Mouse (Mus musculus): ENCODE results near the gene Nek11.

The Nek11 gene

DNA sequence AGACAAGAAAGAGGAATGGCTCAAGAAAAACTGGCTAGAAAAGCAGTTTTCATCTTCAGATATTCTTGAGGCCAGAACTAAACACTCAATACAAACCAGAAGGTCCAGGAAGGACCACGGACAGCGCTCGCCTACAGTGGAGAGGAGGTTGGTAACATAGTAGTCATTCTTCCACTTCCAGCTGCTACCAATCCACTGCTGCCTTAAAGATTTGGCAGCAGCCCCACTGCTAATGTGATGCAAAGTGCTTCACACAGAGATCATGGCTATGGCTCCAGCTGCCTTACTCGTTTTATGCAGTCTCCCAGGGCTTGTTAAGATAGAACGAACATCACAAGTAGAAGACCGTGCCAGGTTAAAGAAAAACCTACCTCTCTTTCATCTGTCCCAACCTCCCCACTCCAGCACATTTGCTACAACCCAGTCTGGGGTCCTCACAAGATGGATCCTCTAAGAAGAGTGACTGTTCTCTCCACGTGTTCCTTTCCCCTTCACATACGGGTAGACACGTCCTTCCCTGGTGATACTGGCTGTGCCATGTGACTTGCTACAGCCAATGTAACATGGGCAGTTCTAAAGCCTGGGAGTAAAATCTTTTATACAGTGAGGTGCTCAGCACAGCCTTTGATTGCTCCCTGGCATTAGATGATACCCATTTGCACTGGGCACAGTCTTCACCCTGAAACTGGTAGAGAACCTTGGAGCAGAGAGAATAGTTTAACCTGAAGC is 85.6 kb downstream of the Nek11 start:
- DNase-seq, result no peak

DNA sequence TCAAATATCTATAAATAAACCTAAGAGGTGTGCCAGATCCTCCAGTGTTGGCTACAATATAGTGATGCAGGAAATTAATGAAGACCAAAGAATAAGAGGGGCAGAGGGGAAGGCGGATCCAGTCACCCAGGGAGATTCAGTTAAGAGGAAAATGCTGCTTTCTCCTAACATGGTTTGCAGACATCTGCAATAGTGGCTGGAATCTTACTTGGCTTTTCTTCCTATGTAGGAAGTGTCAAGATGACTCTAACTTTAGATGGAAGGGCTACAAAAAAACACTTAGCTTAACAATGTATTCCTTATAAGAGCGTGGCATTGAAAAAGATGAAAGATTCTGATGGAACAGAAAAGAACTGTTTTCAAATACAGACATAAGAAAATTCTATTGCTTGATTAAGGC is 89.3 kb downstream of the Nek11 start:
- DNase-seq, result no peak

DNA sequence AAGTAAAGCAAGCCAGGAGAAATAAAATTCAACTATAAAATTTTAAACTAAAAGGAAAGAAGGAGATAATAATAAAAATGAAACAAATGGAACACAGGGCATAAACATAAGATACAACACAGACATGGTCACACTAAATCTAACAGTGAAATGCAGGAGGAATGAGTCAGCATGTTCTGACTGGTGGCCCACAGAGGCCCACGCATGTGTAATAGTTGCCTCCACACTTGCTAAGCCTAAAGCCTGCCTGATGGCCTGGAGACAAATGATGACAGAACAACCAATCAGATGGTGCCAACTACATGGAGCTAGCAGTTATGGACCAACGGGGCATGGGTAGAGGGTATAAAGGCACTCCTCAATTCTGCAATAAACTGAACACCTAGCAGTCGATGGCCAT is 93.1 kb downstream of the Nek11 start:
- no peak for DNase-seq

DNA sequence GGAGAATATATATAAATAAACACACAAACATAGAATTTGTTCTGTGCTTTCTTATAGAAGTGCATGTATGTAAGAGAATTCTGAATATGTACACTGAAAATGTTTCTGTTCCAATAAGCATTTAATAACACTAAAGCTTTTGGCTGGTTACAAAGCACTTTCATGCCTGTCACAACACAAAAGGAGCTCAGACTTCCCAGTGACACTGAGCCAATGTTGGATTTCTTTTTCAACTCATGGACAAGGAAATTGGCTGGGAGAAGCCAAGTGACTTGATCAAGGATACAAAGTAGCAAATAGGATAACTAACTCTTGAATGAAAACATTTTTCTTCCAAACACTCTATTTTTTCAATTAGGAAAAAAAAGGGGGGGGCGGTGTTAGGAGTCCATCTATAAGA is 93.9 kb downstream of the Nek11 start:
- DNase-seq, result no peak

DNA sequence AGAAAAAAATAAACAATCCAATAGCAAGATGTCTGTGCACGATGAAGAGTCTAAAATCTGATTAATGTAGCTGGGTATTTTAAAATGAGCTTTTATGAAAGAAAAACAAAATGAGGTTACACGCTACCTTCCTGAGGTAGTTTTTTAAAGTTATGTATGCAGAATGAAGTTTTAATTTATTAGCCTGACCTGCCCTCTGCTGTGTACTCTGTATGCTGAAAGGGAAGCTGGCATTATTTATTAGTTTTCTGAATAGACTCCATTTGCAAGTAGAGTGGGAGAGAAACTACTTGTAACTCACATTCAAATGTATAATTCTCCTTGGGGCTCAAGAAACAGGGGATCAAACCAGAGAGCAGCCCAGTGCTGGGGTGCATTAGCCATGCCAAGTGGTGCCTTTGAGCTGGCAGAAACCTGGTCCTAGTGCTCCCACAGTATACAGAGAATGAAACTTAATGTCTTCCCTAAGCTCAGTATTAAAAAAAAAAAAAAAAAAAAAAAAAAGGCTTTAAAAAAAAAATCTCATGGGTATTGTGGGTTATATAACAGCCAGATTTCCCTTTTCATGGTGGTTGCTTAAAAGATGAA is 94.5 kb downstream of the Nek11 start:
- no peak for DNase-seq

DNA sequence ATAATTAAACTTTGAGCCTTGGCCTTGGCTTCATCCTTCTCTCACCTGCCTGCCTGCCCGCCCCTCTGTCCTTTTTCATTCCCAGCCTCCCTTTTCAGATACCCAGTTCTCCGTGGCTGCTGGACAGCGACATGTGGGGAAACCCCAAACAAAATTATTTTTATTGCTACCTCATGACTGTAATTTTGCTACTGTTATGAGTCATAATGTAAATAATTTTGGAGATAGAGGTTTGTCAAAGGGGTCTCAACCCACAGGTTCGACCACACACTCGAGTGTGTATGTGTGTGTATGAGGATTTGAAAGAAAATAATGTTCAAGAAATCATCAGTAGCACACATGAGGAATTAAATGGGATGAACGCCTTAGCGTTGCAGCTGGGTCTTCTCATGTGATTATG is 110.7 kb downstream of the Nek11 start:
- DNase-seq, result no peak

DNA sequence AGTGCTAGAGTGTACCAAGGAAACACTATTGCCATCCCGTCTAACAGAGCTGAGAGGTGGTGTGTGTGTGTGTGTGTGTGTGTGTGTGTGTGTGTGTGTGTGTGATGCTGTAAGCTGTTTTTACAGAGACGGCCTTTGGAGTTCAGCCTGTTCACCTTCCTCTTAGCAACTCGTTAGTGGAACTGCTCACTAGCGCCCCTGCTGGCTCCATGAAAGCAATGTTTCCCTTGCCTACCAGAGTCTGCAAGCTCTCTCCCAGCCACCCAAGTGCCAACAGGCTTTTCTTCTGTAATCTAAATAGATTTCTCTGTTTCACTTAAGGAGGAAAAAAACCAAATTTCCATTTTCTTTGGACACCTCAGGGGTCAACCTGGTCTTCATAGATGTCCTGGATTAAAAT is 112.6 kb downstream of the Nek11 start:
- DNase-seq, result peak; percentile 25 to 32

DNA sequence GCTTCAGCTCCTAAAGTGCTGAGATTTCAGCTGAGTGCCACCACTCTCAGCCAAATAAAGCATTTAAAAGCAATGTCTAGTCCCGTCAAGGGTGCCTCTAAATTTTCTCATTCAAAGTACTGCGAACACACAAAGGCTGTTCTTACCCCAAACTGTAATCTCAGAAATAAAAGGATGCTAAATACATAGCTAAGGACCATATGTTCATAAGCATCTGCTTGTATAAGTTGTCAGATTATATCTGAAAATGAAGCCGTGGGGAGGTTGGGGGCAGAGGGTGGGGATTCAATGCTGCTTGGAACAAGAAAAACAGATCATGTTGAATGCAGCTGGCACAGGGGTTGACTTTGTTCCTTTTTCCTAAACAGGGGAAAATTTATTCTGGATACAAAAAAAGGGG is 120.4 kb downstream of the Nek11 start:
- no peak for DNase-seq

DNA sequence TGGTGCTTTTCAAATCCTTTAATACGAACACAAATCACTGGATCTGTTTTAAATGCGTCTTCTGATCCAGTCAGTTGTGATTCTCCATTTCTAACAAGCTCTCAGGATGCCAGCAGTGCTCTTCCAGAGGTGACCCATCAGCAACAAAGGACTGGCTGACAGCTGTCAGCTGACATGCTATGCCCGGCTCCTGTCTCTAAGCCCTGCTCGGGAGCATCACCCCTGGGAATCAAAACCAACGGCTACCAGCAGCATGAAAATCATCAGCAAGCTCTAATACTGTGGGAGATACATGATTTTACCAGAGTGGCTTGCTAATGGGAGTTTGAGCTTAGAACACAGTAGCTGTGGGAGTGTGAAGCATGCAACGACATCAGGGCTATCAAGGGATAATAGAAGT is 121.0 kb downstream of the Nek11 start:
- no peak for DNase-seq

DNA sequence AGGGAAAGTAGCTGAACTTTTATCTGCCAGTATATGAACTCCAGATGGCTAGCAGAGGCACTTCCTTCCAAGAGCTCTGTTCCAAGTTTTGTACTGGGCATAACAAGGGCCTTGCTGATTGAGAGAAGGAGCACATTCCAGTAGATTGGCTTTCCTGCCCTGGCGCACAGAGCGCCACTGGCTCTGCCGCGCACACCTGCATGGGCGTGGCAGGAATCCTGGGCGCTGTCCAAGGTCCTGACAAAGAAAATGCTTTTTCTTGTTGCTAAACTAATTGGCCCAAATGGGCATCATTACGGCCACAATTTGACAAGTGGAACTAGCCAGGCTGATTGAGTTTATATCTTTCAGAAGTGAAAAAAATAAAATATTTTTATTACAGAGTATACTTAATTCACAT is 123.1 kb downstream of the Nek11 start:
- peak in 1 of 2 experiments; percentile 2 for DNase-seq

DNA sequence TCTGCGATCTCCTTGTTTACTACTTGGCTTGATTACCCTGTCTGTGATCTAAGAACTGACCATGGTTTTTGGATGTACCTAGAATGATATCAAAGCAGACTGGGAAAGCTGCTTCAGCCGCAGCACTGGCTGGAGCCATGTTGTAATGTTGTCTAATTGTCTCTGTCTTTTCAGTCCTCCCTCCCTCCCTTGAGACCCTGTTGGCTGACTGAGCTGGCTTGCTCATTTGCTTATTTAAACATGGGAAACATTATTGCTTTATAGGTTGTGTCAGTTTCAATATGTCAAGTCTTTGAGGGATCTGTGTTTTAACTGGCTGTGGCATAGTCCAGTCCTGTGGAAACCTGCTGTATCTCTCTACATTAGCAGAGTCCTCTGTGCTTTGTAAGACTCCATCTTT is 132.2 kb downstream of the Nek11 start:
- no peak for DNase-seq

DNA sequence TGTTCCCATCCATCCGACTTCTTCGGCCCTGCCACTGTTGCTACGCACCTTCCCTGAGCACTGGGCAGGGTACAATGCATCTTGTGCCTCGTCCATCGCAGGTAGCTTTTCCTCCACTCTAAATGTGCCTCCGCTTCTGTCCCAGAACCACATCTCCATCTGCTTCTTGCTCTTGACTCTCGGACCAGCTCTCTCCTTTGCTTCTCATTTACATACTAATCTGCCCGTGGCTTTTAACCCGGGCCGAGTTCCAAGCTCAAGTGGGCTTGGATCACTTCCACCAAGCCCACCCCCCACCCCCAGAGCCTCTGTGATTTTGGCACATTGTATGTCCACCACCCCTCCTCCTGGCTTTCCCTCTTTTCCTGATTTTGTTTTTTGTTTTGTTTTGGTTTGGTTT is 137.7 kb downstream of the Nek11 start:
- DNase-seq, result no peak

DNA sequence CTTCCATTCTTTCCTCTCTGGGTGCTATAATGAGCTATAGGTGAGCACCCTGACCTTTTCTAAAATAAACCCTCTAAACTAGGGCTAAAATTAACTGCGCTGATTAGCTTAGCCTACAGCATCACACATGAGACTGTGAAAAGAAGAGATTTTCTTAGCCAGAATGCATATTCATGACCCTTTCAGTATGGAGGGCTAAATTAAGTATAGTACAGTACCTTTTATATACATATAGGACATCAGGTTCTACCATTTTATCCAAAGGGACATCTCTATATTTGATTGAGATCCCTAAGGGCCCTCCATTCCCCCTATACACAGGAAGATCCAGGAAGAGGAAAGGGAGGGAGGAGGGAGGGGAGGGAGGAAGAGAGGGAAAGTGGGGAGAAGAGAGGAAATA is 141.2 kb downstream of the Nek11 start:
- DNase-seq, result no peak

DNA sequence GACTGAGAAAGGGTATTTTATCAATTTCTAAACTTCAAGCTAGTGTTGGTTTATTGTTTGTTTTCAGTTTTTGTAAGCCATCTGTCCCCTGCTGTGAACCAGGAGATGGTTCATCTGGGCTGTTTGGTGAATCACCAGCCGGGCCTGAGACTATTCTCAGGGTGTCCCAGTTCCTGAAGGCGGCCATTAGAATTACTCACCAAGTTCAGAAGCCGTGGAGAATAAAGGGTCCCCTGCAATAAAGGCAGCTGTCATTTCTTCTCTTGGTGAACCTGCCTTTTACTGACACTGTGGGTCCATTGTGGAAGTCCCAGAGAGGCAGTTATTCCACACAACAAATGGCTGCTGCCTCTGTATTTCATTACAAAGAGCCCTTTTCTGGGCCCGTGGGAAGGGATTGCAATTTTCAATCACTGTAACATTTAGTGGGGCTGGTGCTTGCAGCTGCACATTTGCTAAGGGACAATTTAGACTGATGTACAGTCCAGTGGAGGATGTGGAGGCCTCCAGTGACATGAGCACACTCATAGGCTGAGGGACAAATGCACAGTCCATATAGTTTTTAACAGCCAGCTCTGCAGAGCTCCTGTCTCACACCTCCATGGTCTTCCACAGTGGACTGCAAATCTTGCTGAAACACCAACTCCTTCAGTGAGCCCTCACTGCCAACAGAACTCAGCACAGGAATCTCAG is 142.8 kb downstream of the Nek11 start:
- no peak for DNase-seq

DNA sequence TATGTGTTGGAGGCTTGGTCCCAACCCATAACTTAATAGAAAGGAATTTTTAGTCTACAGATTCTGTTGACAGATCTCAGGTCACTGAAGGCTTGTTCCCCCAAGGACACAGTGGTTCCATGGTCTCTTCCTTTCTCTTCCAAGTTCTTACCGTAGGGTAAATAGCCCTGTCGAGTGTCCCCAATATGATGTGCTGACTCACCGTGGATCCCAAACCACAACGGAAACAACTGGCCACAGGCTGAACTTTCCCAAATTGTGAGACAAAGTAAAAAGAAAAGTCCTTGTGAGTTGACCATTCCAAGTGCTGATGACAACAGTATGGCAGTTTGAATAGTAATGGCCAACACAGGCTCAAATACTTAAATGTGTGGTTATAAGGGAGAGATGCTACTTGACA is 144.1 kb downstream of the Nek11 start:
- DNase-seq, result no peak

DNA sequence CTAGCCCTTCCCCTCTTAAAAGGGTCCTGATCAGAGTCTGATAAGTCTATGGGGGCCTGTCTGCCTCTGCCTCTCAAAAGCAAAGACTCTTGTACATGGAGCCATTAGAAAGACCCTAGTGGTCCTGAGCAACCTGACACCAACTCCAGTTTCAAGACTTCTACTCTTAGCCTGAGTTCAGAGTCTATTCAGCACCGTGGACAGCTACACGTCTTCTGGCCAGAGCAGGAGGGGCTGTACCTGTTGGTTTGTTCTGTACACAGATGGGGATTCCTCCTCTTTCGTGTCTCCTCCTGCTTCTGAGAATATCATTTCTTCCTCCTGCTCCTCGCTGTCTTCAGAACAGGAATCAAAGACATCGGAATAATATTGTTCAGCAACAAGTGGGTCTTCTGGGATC is 151.3 kb downstream of the Nek11 start:
- no peak for DNase-seq

DNA sequence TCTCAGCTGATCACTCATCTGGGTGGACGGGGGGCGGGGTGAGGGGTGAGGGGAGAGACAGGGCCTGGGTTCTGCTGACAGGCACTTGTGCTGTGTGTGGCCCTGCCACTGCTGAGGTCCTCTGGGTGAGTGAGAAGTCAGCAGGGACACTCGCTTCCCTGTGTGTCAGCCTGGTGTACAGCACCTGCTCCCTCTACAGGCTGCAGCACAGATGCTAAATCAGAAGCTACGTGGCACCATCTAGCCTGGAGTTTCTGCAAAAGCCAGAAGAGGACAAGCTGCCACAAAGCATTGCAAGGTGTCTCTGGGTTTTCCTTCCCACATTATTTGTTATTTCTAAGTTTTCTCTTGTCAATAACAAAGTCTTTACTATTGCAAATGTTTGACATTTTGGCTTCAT is 180.9 kb downstream of the Nek11 start:
- DNase-seq, result no peak

DNA sequence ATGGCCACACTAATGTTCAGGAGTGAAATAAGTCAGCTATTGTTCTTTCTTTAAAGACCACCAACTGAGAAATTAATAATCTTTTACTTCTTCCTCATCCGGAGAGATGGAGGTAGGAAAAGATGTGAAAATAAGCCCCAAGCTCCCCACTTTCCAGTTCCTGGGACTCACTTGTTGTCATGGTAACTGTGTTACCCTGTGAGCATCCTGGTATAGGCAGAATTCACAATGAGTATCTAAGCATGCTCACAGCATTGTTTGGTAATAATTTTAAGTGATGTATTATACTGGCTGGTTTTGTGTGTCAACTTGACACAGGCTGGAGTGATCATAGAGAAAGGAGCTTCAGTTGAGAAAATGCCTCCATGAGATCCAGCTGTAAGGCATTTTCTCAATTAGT is 195.0 kb downstream of the Nek11 start:
- DNase-seq, result no peak

DNA sequence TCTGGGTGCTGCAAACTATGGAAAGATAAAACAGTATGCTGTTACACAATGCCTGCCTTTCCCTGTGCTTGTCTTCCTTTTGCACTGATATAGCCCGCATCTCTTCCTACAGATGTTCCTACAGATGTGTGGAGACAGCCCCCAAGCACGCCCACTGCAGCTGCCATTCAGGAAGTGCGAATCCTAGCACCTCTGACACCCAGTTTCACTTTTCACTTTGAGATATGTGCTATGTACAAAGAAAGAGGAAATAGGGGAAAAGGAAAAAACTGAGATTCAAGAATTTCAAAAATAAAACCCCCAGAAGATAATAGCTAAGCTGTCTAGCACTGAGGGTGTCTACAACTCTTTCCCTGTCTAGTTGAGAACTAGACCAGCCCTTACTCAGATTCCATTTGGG is 208.6 kb downstream of the Nek11 start:
- no peak for DNase-seq

DNA sequence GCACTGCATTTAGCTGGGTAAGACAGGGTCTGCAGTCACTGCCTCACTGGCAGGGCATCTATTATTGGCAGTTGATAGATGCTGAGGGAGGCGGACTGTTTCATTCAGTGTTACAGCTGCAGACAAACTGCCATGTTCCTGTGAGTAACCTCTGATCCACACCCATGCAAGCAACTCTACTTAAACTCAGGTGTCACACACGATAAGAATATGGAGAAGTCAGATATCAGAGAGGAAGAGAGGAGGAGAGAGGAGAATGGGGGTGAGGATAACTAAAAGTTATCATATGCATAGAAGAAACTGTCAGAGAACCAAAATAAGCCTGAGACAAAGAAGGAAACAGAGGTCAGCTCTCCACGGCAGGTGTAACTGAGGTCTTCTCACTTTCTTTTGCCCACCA is 212.9 kb downstream of the Nek11 start:
- no peak for DNase-seq

DNA sequence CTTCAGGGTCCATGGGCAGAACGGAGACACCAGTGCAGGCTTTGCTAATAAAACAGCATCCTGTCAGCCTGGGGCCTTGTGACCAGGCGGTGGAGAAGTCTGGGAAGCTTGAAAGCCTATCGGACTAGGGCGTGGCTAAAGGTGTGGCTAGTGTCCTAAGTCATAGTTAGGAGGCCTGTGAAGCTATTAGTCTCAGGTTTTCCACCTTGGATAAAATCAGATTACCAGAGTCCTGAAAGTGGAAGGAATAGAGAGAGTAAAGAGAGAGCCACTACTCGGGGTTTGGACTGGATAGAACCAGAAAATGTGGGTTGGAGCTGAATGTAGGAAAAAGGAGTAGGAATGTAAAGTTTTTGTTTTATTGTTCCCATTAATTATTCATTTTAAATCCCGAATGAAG is 250.3 kb downstream of the Nek11 start, which contains the start of gene 1700080E11Rik:
Gene 1700080E11Rik (minus strand): TSS at position 101 of the 400 bp plus-strand sequence.
- no peak for DNase-seq

DNA sequence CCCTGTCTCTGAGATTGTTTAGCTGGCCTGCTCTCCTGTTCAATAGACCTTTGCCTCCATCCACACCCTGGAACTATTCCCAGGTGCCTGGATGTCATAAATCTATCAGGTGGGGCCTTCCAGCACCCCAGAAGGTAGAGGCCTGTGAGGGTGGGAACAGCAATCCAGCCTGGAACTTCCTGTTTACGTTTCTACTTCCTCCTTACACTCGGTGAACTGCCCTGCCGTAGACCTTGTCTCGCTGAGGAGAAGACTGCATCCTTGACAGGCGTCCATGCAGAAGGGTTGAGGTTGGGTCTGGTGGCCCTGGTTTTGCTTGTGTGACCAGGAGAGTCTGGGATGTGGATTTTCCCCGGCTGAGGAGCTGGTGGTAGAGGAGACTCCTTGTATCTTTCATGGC is 256.1 kb downstream of the Nek11 start:
- DNase-seq, result no peak

DNA sequence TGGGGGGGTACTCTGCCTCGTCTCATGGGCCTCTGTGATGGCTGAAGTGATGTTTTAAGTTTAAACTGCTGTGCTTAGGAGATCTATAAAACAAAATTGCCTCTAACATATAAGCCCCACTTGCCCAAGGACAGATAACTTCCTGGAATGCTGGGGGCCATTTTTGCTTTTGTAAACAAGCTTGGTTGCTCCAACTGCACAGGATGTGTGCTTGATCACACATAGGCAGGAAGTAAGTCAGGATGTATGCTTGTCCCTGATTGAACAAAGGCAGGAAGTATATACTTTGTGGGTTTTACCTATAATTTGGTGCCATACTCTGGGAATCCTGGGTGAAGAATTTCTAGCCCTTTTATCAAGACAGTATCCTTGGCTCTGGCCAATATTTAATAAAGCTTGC is 258.9 kb downstream of the Nek11 start:
- no peak for DNase-seq

DNA sequence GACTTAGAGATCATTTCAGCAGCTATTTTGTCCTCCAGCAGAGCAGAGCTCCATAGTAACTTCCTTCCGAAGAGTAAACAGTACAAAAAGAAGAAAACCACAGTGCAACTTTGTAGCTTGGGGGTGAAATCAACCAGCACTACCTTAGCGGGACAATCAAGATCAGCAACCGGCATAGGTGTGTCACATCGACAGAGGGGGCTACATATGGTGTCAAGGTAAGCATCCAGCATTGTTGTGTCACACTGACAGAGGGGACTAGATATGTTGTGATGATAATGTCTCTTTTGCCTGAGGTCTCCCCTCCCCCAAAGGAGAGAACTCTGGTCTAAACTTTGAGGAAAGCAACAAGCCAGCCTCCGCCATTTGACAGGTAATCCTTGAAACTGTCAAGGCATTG is 260.8 kb downstream of the Nek11 start:
- no peak for DNase-seq

DNA sequence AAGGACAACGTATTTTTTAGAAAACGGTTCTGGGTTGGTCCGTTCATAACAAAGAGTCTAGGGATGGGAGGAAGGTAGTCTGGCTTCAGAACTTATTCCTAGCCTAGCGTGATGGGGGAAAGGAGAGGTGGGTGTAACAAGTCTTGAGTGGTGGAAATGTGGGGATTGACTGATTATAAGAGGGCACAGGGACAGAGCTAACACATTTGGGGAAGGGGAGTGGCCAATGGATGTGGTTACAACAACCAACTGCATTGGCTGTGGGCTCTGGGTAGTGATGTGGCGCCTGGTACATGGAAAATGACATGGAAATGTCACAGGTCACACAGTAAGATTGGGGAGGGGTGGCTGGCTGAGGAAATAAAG is 263.3 kb downstream of the Nek11 start:
- no peak for DNase-seq
